Mouse (Mus musculus) forebrain, embryonic 14.5 days (tissue): ENCODE results near the gene Camkk2. TPM values are rescaled to one million over a fixed set of nuclear protein-coding genes. Genes with fewer than 3 reads are reported as not detected.
A peak's percentile ranks its signal among the peaks of the same experiment; 100 is the strongest.

ENCODE experiments used
- ATAC-seq: fragments of 200-750 bp; cut with Nextera tagmentation; 2 replicates; pipeline ENCODE4 v1.8.0; 2017; ENCODE audit warnings: mild to moderate bottlenecking, moderate library complexity
- DNase-seq: peaks from one replicate; pipeline ENCODE4 v3.0.0-alpha.2; 2015; ENCODE audit warnings: low spot score
- H3K27ac ChIP-seq: fragments of 300-500 bp; sonication (generic); 2 replicates; pipeline ENCODE4 v1.5.1; 2014; ENCODE audit warnings: low read depth, mild to moderate bottlenecking, control low read depth, low read length, moderate library complexity
- H3K27me3 ChIP-seq: fragments of 300-500 bp; sonication (generic); replicated peaks from 2 replicates; pipeline ENCODE4 v1.6.1; 2014; ENCODE audit warnings: low read length, control low read depth, mixed read lengths; ENCODE audit not compliant: control insufficient read depth, insufficient read depth
- H3K36me3 ChIP-seq: fragments of 300-500 bp; sonication (generic); 2 replicates; pipeline ENCODE4 v1.6.1; 2014; ENCODE audit warnings: low read length, control low read depth; ENCODE audit not compliant: control insufficient read depth, insufficient read depth
- H3K4me1 ChIP-seq: fragments of 300-500 bp; sonication (generic); 2 replicates; pipeline ENCODE4 v1.6.1; 2014; ENCODE audit warnings: antibody characterized with exemption, low read length, control low read depth; ENCODE audit not compliant: control insufficient read depth, insufficient read depth
- H3K4me2 ChIP-seq: fragments of 300-500 bp; sonication (generic); 2 replicates; pipeline ENCODE4 v1.6.1; 2014; ENCODE audit warnings: mild to moderate bottlenecking, control low read depth, low read length
- H3K4me3 ChIP-seq: fragments of 300-500 bp; sonication (generic); 2 replicates; pipeline ENCODE4 v1.5.1; 2014; ENCODE audit warnings: low read depth, low read length, control low read depth
- H3K9ac ChIP-seq: fragments of 300-500 bp; sonication (generic); 2 replicates; pipeline ENCODE4 v1.6.1; 2014; ENCODE audit warnings: mild to moderate bottlenecking, low read length, control low read depth, moderate library complexity
- H3K9me3 ChIP-seq: fragments of 300-500 bp; sonication (generic); replicated peaks from 2 replicates; pipeline ENCODE4 v1.6.1; 2016; ENCODE audit warnings: low read length, control low read depth, mixed read lengths; ENCODE audit not compliant: control insufficient read depth
- WGBS: fragments of 180-500 bp; shearing (Covaris S2); extraction: QIAGEN DNeasy Blood & Tissue Kit; methylation state at CpG from one replicate; pipeline ENCODE4 v1.1.7; 2014; 5-methylcytosine and 5-hydroxymethylcytosine counted together
- polyA plus RNA-seq: library from polyadenylated mRNA; unstranded; fragments of >200 nt; fragmentation: Nextera tagmentation; extraction: Ambion mirVana; gene quantifications from 2 replicates; pipeline ENCODE4 v1.2.1, GENCODE M21; 2014

The Camkk2 gene
- polyA plus RNA-seq, 1 experiment from 2014 or later = 32.6 TPM

- Histone ChIP-seq H3K27ac (no peak overlapping the region), H3K27me3 (no peaks in the 10 kb centered on the region), H3K4me3 (no peak overlapping the region), H3K4me1 (0 out of 2 replicates have a peak, but pooled peaks cover 2% of the 10 kb centered on the region), H3K9ac (no peak overlapping the region), H3K4me2 (no peak overlapping the region), H3K9me3 (no peaks in the 10 kb centered on the region), H3K36me3 (0 out of 2 replicates have a peak, but pooled peaks cover 3% of the 10 kb centered on the region)
- no peak for ATAC-seq
- DNase-seq = no peak
- WGBS = 81% methylated on average over 28 of the region's 28 CpGs
Observed at GRCm38 (mm10) chr5:122774743-122775611, 4.2 kb downstream of the Camkk2 start.

DNA sequence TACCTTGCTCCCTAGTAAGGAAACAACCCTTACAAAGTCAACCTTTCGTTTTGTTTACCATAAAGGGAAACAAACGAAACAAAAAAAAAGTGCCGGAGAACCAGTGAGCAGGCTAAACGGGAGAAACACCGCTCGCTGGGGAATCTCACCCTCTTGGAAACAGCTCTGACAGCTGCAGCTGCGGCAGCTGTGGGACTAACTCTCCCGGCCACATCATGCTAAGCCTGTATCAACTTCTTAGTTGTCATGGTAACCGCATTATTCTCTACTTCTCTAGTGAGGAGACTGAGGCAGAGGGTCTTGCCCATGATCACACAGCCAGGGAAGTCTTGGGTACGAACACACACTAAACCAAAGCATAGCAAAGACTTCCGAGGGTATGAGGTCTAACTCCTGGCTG lies 5.5 kb downstream of the Camkk2 start:
- 77% methylated on average over 11 of the region's 11 CpGs for WGBS
- DNase-seq (peak; percentile 25), ATAC-seq (no peak)
- Histone ChIP-seq H3K4me1 (no peaks in the 10 kb centered on the region), H3K4me2 (no peak overlapping the region), H3K27ac (no peak overlapping the region), H3K9ac (no peak overlapping the region), H3K36me3 (0 out of 2 replicates have a peak, but pooled peaks cover 7% of the 10 kb centered on the region), H3K4me3 (no peak overlapping the region), H3K9me3 (no peaks in the 10 kb centered on the region), H3K27me3 (no peaks in the 10 kb centered on the region)

- Histone ChIP-seq H3K36me3 (0 out of 2 replicates have a peak, but pooled peaks cover 7% of the 10 kb centered on the region), H3K4me1 (no peaks in the 10 kb centered on the region), H3K27ac (no peak overlapping the region), H3K4me2 (no peak overlapping the region), H3K27me3 (no peaks in the 10 kb centered on the region), H3K4me3 (no peak overlapping the region), H3K9ac (no peak overlapping the region), H3K9me3 (no peaks in the 10 kb centered on the region)
- WGBS = 94% methylated on average over 9 of the region's 9 CpGs
- DNase-seq (no peak), ATAC-seq (no peak)
Observed at GRCm38 (mm10) chr5:122771428-122771827, 7.8 kb downstream of the Camkk2 start.

- no peak overlapping the region for H3K4me2 ChIP-seq
- no peaks in the 10 kb centered on the region for H3K4me1 ChIP-seq
- no peak for ATAC-seq
- no peak for DNase-seq
- no peak overlapping the region for H3K9ac ChIP-seq
- H3K27ac ChIP-seq = no peak overlapping the region
- H3K9me3 ChIP-seq = no peaks in the 10 kb centered on the region
- 0 out of 2 replicates have a peak, but pooled peaks cover 7% of the 10 kb centered on the region for H3K36me3 ChIP-seq
- WGBS = 84% methylated on average over 10 of the region's 10 CpGs
- H3K27me3 ChIP-seq = no peaks in the 10 kb centered on the region
- no peak overlapping the region for H3K4me3 ChIP-seq
Observed at GRCm38 (mm10) chr5:122770806-122771261, 8.4 kb downstream of the Camkk2 start.

DNA sequence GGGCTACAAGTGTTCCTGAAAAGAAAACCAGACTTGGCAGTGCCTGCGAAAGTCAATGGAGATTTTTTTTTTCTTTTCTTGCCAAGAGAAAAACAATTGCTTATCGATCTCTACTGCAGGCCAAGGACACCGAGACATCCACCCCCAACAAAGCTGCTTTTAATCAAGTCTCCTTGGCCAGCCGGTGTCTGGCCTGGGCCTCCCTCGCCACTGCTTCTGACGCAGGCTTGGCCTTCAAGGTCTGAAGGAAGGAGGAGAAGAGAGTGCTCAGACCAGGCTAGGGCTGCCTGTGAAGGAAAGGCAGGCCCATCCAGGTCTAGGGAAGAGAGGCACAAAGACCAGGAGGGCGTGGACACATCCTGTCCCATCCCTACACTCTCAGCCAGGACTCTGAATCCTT lies 8.9 kb downstream of the Camkk2 start:
- H3K9ac ChIP-seq = no peak overlapping the region
- WGBS = 80% methylated on average over 7 of the region's 7 CpGs
- no peaks in the 10 kb centered on the region for H3K9me3 ChIP-seq
- 0 out of 2 replicates have a peak, but pooled peaks cover 7% of the 10 kb centered on the region for H3K36me3 ChIP-seq
- no peaks in the 10 kb centered on the region for H3K4me1 ChIP-seq
- H3K27ac ChIP-seq = no peak overlapping the region
- no peak overlapping the region for H3K4me3 ChIP-seq
- no peak for DNase-seq
- H3K27me3 ChIP-seq = no peaks in the 10 kb centered on the region
- H3K4me2 ChIP-seq = no peak overlapping the region
- ATAC-seq = no peak

GRCm38 (mm10) chr5:122769101-122769568 lies 10.1 kb downstream of the Camkk2 start:
- Histone ChIP-seq H3K9ac (no peak overlapping the region), H3K27ac (no peak overlapping the region), H3K4me1 (no peaks in the 10 kb centered on the region), H3K4me3 (no peak overlapping the region), H3K9me3 (no peaks in the 10 kb centered on the region), H3K27me3 (no peaks in the 10 kb centered on the region), H3K4me2 (no peak overlapping the region), H3K36me3 (0 out of 2 replicates have a peak, but pooled peaks cover 7% of the 10 kb centered on the region)
- ATAC-seq = no peak
- 86% methylated on average over 15 of the region's 15 CpGs for WGBS
- no peak for DNase-seq

DNA sequence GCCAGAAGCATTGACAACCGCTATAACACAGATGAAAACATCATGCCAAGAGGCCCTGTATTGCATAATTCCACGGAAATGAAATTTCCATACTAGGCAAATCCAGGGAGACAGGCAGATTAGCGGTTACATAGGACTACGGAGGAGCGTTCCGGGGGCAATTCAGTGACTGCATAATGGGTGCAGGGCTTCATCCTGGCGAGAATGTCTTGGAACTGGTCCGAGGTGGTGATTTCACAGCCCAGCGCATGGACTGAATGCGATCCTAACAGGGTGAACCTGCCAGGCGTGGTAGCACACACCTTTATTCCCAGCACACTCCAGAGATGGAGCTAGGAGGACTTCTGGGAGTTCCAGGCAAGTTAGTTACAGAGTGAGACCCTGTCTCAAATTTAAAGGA lies 11.9 kb downstream of the Camkk2 start:
- Histone ChIP-seq H3K36me3 (peaks cover 22% of the 10 kb centered on the region), H3K4me1 (no peaks in the 10 kb centered on the region), H3K27ac (no peak overlapping the region), H3K9ac (no peak overlapping the region), H3K4me2 (no peak overlapping the region), H3K9me3 (no peaks in the 10 kb centered on the region), H3K27me3 (no peaks in the 10 kb centered on the region), H3K4me3 (no peak overlapping the region)
- DNase-seq = no peak
- 78% methylated on average over 11 of the region's 11 CpGs for WGBS
- ATAC-seq = no peak

DNA sequence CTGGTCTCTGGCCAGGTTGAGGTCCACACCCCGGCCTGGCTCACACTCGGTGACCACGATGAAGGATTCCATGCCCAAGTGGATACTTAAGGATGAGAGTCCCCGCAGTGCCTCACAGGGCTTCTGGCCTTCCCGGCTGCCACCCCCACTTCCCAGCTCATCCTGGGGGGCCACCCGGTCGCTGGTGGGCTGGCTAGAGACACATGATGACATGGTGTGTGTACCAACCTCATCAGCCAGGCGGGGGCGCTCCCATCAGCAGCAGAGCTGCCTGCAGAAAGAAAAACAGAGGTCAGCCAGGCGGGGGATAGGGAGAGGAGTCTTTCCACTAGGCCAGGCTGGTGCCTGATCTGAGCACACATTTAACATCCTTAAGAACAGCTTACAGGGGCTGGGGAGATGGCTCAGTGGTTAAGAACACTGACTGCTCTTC lies 15.2 kb downstream of the Camkk2 start:
- no peaks in the 10 kb centered on the region for H3K9me3 ChIP-seq
- WGBS = 62% methylated on average over 10 of the region's 10 CpGs
- H3K4me2 ChIP-seq = no peak overlapping the region
- H3K4me3 ChIP-seq = no peak overlapping the region
- DNase-seq (no peak), ATAC-seq (no peak)
- no peak overlapping the region for H3K27ac ChIP-seq
- H3K27me3 ChIP-seq = no peaks in the 10 kb centered on the region
- no peaks in the 10 kb centered on the region for H3K4me1 ChIP-seq
- peaks cover 22% of the 10 kb centered on the region for H3K36me3 ChIP-seq
- no peak overlapping the region for H3K9ac ChIP-seq
